Mouse (Mus musculus) myocyte (in vitro differentiated cells): ENCODE data around the gene Sugt1.

Source experiments
- CEBPB ChIP-seq: IDR thresholded peaks from 2 replicates; pipeline ENCODE4 v1.6.1; 2011; ENCODE audit warnings: mild to moderate bottlenecking, moderate library complexity; ENCODE audit not compliant: poor library complexity, insufficient read depth, severe bottlenecking
- E2F4 ChIP-seq: IDR thresholded peaks from one replicate; pipeline ENCODE4 v1.6.1; 2011; ENCODE audit warnings: mild to moderate bottlenecking, control low read depth, moderate library complexity; ENCODE audit not compliant: insufficient read depth
- MAX ChIP-seq: IDR thresholded peaks from one replicate; pipeline ENCODE4 v1.6.1; 2011; ENCODE audit warnings: low read depth, mild to moderate bottlenecking, control low read depth
- MYOG ChIP-seq, 3 experiments: IDR thresholded peaks; one replicate each; pipeline ENCODE4 v1.6.1; 2011; ENCODE audit warnings: control low read depth in 2 of 3, low read depth in 2 of 3, mild to moderate bottlenecking in 2 of 3; ENCODE audit not compliant: insufficient read length in 2 of 3, control insufficient read depth in 1 of 3, insufficient read depth in 1 of 3
- POLR2A ChIP-seq: IDR thresholded peaks from one replicate; pipeline ENCODE4 v1.6.1; 2011; ENCODE audit warnings: low read depth, mild to moderate bottlenecking, control low read depth, moderate library complexity; ENCODE audit not compliant: insufficient read length
- POLR2AphosphoS2 ChIP-seq: IDR thresholded peaks from one replicate; pipeline ENCODE4 v1.6.1; 2011; ENCODE audit warnings: low read depth, control low read depth; ENCODE audit not compliant: insufficient read length
- REST ChIP-seq: IDR thresholded peaks from one replicate; pipeline ENCODE4 v1.6.1; 2011; ENCODE audit warnings: mild to moderate bottlenecking, control low read depth, moderate library complexity; ENCODE audit not compliant: insufficient read depth, insufficient read length
- SRF ChIP-seq: IDR thresholded peaks from one replicate; pipeline ENCODE4 v1.6.1; 2011; ENCODE audit warnings: low read depth; ENCODE audit not compliant: control insufficient read depth, insufficient read length
- TCF12 ChIP-seq: IDR thresholded peaks from one replicate; pipeline ENCODE4 v1.6.1; 2011; ENCODE audit warnings: mild to moderate bottlenecking, control low read depth; ENCODE audit not compliant: poor library complexity, insufficient read depth, severe bottlenecking
- TCF3 ChIP-seq: IDR thresholded peaks from one replicate; pipeline ENCODE4 v1.6.1; 2011; ENCODE audit warnings: low read depth, control low read depth; ENCODE audit not compliant: insufficient read length

GRCm38 (mm10) chr14:79673083-79674013 lies 85.9 kb downstream of the Sugt1 start:
- TF ChIP-seq POLR2A = no peak
- TF ChIP-seq TCF12 = no peak
- no peak for TF ChIP-seq MYOG (IDR thresholded peaks at IDR 0.05; ENCODE audit: control insufficient read depth in 1 of 3, insufficient read depth in 1 of 3, insufficient read length in 2 of 3, low read depth in 2 of 3)
- TF ChIP-seq TCF3 = no peak
- no peak for TF ChIP-seq MAX
- TF ChIP-seq REST = no peak
- no peak for TF ChIP-seq CEBPB
- no peak for TF ChIP-seq E2F4
- no peak for TF ChIP-seq SRF
- TF ChIP-seq POLR2AphosphoS2 = no peak
